Mouse (Mus musculus) cerebellum, adult 18-20 months (tissue): ENCODE measurements around the gene Spsb1.
A peak's percentile ranks its signal among the peaks of the same experiment; 100 is the strongest.

Experiments
- DNase-seq, 2 experiments: peaks; one replicate each; pipeline ENCODE4 v3.0.0; 2021

Gene Spsb1

GRCm38 (mm10) chr4:149951201-149951600 is 3.6 kb downstream of the Spsb1 start:
- DNase-seq = no peak

- no peak for DNase-seq
Measured at GRCm38 (mm10) chr4:149949691-149950090, 5.2 kb downstream of the Spsb1 start.

- no peak for DNase-seq
Measured at GRCm38 (mm10) chr4:149948119-149948518, 6.7 kb downstream of the Spsb1 start.

- DNase-seq = no peak
Measured at GRCm38 (mm10) chr4:149947396-149947795, 7.4 kb downstream of the Spsb1 start.

- no peak for DNase-seq
Measured at GRCm38 (mm10) chr4:149945194-149945593, 9.6 kb downstream of the Spsb1 start.

GRCm38 (mm10) chr4:149944214-149944613 is 10.6 kb downstream of the Spsb1 start:
- DNase-seq = no peak

- DNase-seq = peak; percentile 40 to 44
Measured at GRCm38 (mm10) chr4:149942831-149943741, 11.8 kb downstream of the Spsb1 start.

- no peak for DNase-seq
Measured at GRCm38 (mm10) chr4:149941067-149941755, 13.6 kb downstream of the Spsb1 start.

GRCm38 (mm10) chr4:149938701-149939100 is 16.1 kb downstream of the Spsb1 start:
- no peak for DNase-seq

- DNase-seq = no peak
Measured at GRCm38 (mm10) chr4:149936921-149937320, 17.9 kb downstream of the Spsb1 start.

GRCm38 (mm10) chr4:149935470-149935869 is 19.4 kb downstream of the Spsb1 start:
- no peak for DNase-seq

GRCm38 (mm10) chr4:149933519-149934245 is 21.2 kb downstream of the Spsb1 start:
- no peak for DNase-seq

GRCm38 (mm10) chr4:149933025-149933424 is 21.8 kb downstream of the Spsb1 start:
- no peak for DNase-seq

GRCm38 (mm10) chr4:149932108-149932815 is 22.6 kb downstream of the Spsb1 start:
- DNase-seq = no peak

GRCm38 (mm10) chr4:149930755-149931154 is 24.1 kb downstream of the Spsb1 start:
- DNase-seq = no peak

- no peak for DNase-seq
Measured at GRCm38 (mm10) chr4:149923014-149923413, 31.8 kb downstream of the Spsb1 start.

- DNase-seq = peak in 1 of 2 experiments; percentile 11
Measured at GRCm38 (mm10) chr4:149922121-149922718, 32.6 kb downstream of the Spsb1 start.

- no peak for DNase-seq
Measured at GRCm38 (mm10) chr4:149920886-149921285, 34.0 kb downstream of the Spsb1 start.

- no peak for DNase-seq
Measured at GRCm38 (mm10) chr4:149918455-149919070, 36.3 kb downstream of the Spsb1 start.

GRCm38 (mm10) chr4:149916831-149917230 is 38.0 kb downstream of the Spsb1 start:
- DNase-seq = no peak

- no peak for DNase-seq
Measured at GRCm38 (mm10) chr4:149913709-149914370, 41.0 kb downstream of the Spsb1 start.
